Mouse (Mus musculus) lung, embryonic 16.5 days (tissue): Measurements from ENCODE around the gene D930048N14Rik. TPM values are rescaled to one million over a fixed set of nuclear protein-coding genes. Genes with fewer than 3 reads are reported as not detected.
A peak's percentile ranks its signal among the peaks of the same experiment; 100 is the strongest.

ENCODE experiments used
- ATAC-seq: fragments of 200-750 bp; cut with Nextera tagmentation; 2 replicates; pipeline ENCODE4 v1.8.0; 2017; ENCODE audit warnings: low read depth, mild to moderate bottlenecking, moderate library complexity
- H3K27ac ChIP-seq: fragments of 300-500 bp; sonication (generic); 2 replicates; pipeline ENCODE4 v1.5.1; 2014; ENCODE audit warnings: mild to moderate bottlenecking, control low read depth, low read length
- H3K27me3 ChIP-seq: fragments of 300-500 bp; sonication (generic); 2 replicates; pipeline ENCODE4 v1.6.1; 2014; ENCODE audit warnings: low read depth, low read length, mixed read lengths; ENCODE audit not compliant: control insufficient read depth, insufficient read depth
- H3K36me3 ChIP-seq: fragments of 300-500 bp; sonication (generic); 2 replicates; pipeline ENCODE4 v1.6.1; 2014; ENCODE audit warnings: low read length; ENCODE audit not compliant: control insufficient read depth, insufficient read depth
- H3K4me1 ChIP-seq: fragments of 300-500 bp; sonication (generic); replicated peaks from 2 replicates; pipeline ENCODE4 v1.6.1; 2014; ENCODE audit warnings: low read length, mixed read lengths; ENCODE audit not compliant: control insufficient read depth, insufficient read depth
- H3K4me2 ChIP-seq: fragments of 300-500 bp; sonication (generic); 2 replicates; pipeline ENCODE4 v1.6.1; 2014; ENCODE audit warnings: low read depth, low read length, control low read depth
- H3K4me3 ChIP-seq: fragments of 300-500 bp; sonication (generic); 2 replicates; pipeline ENCODE4 v1.5.1; 2014; ENCODE audit warnings: mild to moderate bottlenecking, low read length, control low read depth
- H3K9ac ChIP-seq: fragments of 300-500 bp; sonication (generic); 2 replicates; pipeline ENCODE4 v1.6.1; 2014; ENCODE audit warnings: low read length, control low read depth
- H3K9me3 ChIP-seq: fragments of 300-500 bp; sonication (generic); 2 replicates; pipeline ENCODE4 v1.6.1; 2016; ENCODE audit warnings: low read length; ENCODE audit not compliant: control insufficient read depth
- WGBS: fragments of 180-500 bp; shearing (Covaris S2); extraction: QIAGEN DNeasy Blood & Tissue Kit; methylation state at CpG from one replicate; pipeline ENCODE4 v1.1.7; 2014; 5-methylcytosine and 5-hydroxymethylcytosine counted together
- polyA plus RNA-seq: library from polyadenylated mRNA; unstranded; fragments of >200 nt; fragmentation: Nextera tagmentation; extraction: Ambion mirVana; gene quantifications from 2 replicates; pipeline ENCODE4 v1.2.1, GENCODE M21; 2015

D930048N14Rik gene
- polyA plus RNA-seq, 1 experiment from 2014 or later: 4.0 TPM

DNA sequence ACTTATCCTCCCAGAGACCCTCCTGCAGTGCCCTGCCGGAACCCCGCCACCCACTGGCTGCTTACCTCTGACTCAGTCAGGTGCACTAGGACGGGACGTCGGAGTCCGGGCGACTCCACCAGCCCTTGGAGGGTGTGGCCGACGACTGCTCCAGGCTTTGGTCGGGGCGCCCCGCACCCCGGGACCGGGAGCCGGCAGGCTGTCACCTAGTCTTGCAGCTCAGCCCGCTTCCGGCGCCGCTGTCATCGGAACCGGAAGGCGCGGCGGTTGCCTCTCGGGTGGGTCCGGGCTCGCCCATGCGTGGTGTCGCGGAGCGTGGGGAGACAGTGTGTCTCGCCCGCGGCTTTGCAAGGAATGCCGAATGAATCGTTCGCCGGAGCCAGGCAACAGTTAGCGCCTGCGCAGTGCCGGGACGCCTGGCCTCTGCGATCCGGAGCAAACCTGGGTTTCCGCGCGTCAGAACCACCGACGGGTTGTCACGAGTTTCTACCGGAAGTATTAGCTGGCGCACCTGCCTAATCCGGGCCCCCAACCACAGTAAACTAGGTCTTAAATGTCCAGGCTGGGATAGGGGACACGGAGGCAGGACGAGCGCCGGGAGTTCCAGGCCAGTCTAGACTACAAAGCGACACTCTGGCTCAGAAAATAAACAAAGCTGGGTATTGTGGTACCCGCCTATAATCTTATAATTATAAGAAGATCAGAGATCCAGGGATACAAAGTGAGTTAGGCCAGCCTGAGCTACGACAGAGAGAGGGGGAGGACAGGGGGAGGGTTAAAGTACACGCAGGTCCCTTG, 15.0 kb upstream of the D930048N14Rik start, which contains the start of gene Rmnd5b:
Rmnd5b (minus strand) TSS at position 372 of the 798 bp plus-strand sequence.
- peak within 1 kb of the TSS; percentile 86 for H3K4me3 ChIP-seq
- no peaks in the 10 kb centered on the region for H3K27me3 ChIP-seq
- H3K4me2 ChIP-seq: peak within 1 kb of the TSS; percentile 82
- peak within 1 kb of the TSS; percentile 83 for H3K27ac ChIP-seq
- peaks cover 27% of the 10 kb centered on the region for H3K4me1 ChIP-seq
- WGBS: 0% methylated on average over 54 of the region's 61 CpGs
- H3K36me3 ChIP-seq: no peaks in the 10 kb centered on the region
- peak; percentile 77 for ATAC-seq
- peak within 1 kb of the TSS; percentile 85 for H3K9ac ChIP-seq
- no peaks in the 10 kb centered on the region for H3K9me3 ChIP-seq

GRCm38 (mm10) chr11:51636323-51636684, 14.4 kb upstream of the D930048N14Rik start:
- 5% methylated on average over 6 of the region's 6 CpGs for WGBS
- peak overlapping the region; percentile 85 for H3K9ac ChIP-seq
- H3K4me1 ChIP-seq: peaks cover 31% of the 10 kb centered on the region
- H3K4me2 ChIP-seq: peak overlapping the region; percentile 82
- no peaks in the 10 kb centered on the region for H3K27me3 ChIP-seq
- ATAC-seq: peak; percentile 62
- H3K4me3 ChIP-seq: peak overlapping the region; percentile 86
- no peaks in the 10 kb centered on the region for H3K36me3 ChIP-seq
- peak overlapping the region; percentile 83 for H3K27ac ChIP-seq
- H3K9me3 ChIP-seq: no peaks in the 10 kb centered on the region

DNA sequence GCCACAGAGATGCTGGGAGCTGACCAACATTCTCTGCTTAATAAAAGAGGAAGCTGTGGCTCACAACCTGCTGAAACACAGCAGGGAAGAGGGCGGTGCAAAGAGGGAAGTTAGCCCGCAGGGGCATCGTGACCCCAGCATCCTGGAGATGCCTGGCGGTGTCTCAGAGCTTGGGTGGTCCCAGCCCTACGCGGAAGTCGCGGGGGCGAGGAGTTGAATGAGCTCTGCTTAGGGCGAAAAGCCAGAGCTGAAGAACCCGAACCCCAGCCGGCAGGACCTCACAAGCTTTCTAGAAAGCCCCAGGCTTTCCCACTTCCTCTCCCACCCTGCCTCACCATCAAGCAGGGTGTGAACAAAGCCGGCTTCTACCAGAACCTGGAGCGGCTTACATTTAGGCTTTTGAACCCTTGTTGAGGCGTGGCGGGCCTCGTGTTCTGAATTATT, 12.8 kb upstream of the D930048N14Rik start:
- peak overlapping the region; percentile 60 for H3K27ac ChIP-seq
- no peaks in the 10 kb centered on the region; the same call in 1 of the 2 replicates for H3K36me3 ChIP-seq
- 6% methylated on average over 17 of the region's 17 CpGs for WGBS
- no peak overlapping the region for H3K4me3 ChIP-seq
- H3K4me2 ChIP-seq: peak overlapping the region; percentile 44
- H3K9me3 ChIP-seq: no peaks in the 10 kb centered on the region
- H3K27me3 ChIP-seq: no peaks in the 10 kb centered on the region
- peaks cover 28% of the 10 kb centered on the region for H3K4me1 ChIP-seq
- peak; percentile 26; the same call in 1 of the 2 replicates for ATAC-seq
- H3K9ac ChIP-seq: peak overlapping the region; percentile 45

DNA sequence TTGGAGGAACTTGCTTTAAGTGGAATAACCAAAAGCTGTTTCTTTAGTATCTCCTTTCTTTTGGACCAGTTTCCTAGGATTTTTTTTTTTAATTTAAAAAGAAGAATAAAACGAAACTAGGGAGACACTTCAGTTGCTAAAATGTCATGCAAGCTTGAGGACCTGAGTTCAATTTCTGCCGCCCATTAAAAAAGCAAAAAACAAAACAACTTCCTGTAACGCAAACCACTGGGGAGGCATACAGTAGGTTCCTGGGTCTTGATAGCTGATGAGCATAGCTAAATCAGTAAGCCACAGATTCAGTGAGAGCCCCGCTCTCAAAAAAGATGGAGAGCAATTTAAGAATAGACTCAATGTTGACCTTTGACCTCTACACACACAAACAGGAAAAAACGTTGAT, 12.3 kb upstream of the D930048N14Rik start:
- H3K27ac ChIP-seq: peak overlapping the region; percentile 60
- WGBS: 59% methylated on average over 5 of the region's 5 CpGs
- no peak overlapping the region for H3K9ac ChIP-seq
- no peaks in the 10 kb centered on the region for H3K27me3 ChIP-seq
- H3K4me1 ChIP-seq: peaks cover 31% of the 10 kb centered on the region
- H3K4me3 ChIP-seq: no peak overlapping the region
- no peak for ATAC-seq
- H3K36me3 ChIP-seq: no peaks in the 10 kb centered on the region; the same call in 1 of the 2 replicates
- H3K4me2 ChIP-seq: peak overlapping the region; percentile 44
- no peaks in the 10 kb centered on the region for H3K9me3 ChIP-seq

GRCm38 (mm10) chr11:51640748-51641147, 10.0 kb upstream of the D930048N14Rik start:
- H3K27ac ChIP-seq: no peak overlapping the region
- no peak overlapping the region for H3K4me3 ChIP-seq
- H3K36me3 ChIP-seq: peaks cover 4% of the 10 kb centered on the region
- H3K4me2 ChIP-seq: no peak overlapping the region
- H3K27me3 ChIP-seq: no peaks in the 10 kb centered on the region
- WGBS: 58% methylated on average over 7 of the region's 7 CpGs
- H3K9me3 ChIP-seq: no peaks in the 10 kb centered on the region
- H3K9ac ChIP-seq: no peak overlapping the region
- ATAC-seq: peak; percentile 19
- H3K4me1 ChIP-seq: peaks cover 34% of the 10 kb centered on the region

- H3K9me3 ChIP-seq: no peaks in the 10 kb centered on the region
- no peak overlapping the region for H3K9ac ChIP-seq
- peaks cover 30% of the 10 kb centered on the region for H3K4me1 ChIP-seq
- no peak overlapping the region for H3K4me2 ChIP-seq
- no peaks in the 10 kb centered on the region for H3K27me3 ChIP-seq
- whole genome bisulfite sequencing: 66% methylated on average over 9 of the region's 9 CpGs
- H3K27ac ChIP-seq: no peak overlapping the region; the same call in 1 of the 2 replicates
- peaks cover 4% of the 10 kb centered on the region for H3K36me3 ChIP-seq
- ATAC-seq: no peak
- no peak overlapping the region for H3K4me3 ChIP-seq
Observed at GRCm38 (mm10) chr11:51643202-51643601, 7.6 kb upstream of the D930048N14Rik start.

DNA sequence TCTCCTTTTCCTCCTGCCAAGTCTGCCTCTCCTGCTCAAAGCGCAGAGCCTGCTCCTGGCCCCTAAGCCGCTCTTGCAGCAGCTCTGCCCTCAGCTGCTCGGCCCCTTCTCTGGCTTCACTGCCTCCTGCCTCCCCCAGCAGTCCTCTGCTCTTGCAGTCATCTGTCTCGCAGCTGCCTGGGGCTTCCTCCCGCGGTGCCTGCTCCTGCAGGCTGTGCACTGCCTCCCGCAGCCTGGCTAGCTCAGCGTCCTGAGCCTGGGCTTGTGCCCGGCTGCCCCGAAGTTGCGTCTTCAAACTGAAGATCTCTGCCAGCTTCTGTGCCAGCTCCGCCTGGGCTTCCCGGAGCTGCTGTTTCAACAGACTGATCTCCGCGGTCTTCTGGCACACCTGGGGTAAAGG, 7.0 kb upstream of the D930048N14Rik start:
- Histone ChIP-seq H3K27me3 (no peaks in the 10 kb centered on the region), H3K36me3 (peaks cover 4% of the 10 kb centered on the region), H3K9me3 (no peaks in the 10 kb centered on the region), H3K9ac (peak overlapping the region; percentile 15; the same call in 1 of the 2 replicates), H3K27ac (peak overlapping the region; percentile 31; the same call in 1 of the 2 replicates), H3K4me1 (peaks cover 32% of the 10 kb centered on the region), H3K4me3 (no peak overlapping the region), H3K4me2 (no peak overlapping the region)
- WGBS: 39% methylated on average over 15 of the region's 15 CpGs
- no peak for ATAC-seq

- Histone ChIP-seq H3K27ac (peak overlapping the region; percentile 31; the same call in 1 of the 2 replicates), H3K4me1 (peaks cover 36% of the 10 kb centered on the region), H3K4me3 (no peak overlapping the region), H3K9ac (no peak overlapping the region; the same call in 1 of the 2 replicates), H3K4me2 (no peak overlapping the region), H3K36me3 (peaks cover 4% of the 10 kb centered on the region), H3K27me3 (no peaks in the 10 kb centered on the region), H3K9me3 (no peaks in the 10 kb centered on the region)
- 77% methylated on average over 16 of the region's 16 CpGs for WGBS
- no peak for ATAC-seq
Observed at GRCm38 (mm10) chr11:51644217-51644616, 6.5 kb upstream of the D930048N14Rik start.

DNA sequence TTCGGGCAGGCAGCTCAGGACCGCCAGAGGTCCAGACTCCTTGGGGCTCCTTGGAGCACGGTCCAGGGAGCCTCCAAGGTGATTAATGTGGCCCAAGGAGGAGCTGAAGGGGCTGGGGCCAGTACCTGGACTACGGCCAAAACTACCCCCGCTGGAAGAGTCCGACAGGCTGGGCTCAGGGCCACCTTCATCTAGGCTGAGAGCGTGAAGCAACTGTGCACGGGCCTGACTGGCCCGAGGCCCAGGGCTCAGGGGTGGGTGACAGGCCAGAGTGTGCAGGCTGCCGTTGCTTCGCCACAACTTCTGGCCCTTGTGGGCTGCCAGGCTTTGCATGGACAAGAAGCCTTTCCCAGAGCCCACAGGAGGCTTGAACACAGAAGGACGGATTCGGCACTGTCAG, 5.5 kb upstream of the D930048N14Rik start:
- Histone ChIP-seq H3K27ac (peak overlapping the region; percentile 86; the same call in 1 of the 2 replicates), H3K4me2 (no peak overlapping the region), H3K9ac (peak overlapping the region; percentile 50; the same call in 1 of the 2 replicates), H3K4me3 (no peak overlapping the region), H3K36me3 (peaks cover 4% of the 10 kb centered on the region), H3K4me1 (peaks cover 40% of the 10 kb centered on the region), H3K9me3 (no peaks in the 10 kb centered on the region), H3K27me3 (no peaks in the 10 kb centered on the region)
- ATAC-seq: peak; percentile 32; the same call in 1 of the 2 replicates
- WGBS: 48% methylated on average over 13 of the region's 13 CpGs
